Mouse (Mus musculus) kidney, postnatal 10 days (tissue): ENCODE measurements around the gene 1700129C05Rik.

ENCODE experiments used
- DNase-seq: peaks from one replicate; pipeline ENCODE4 v3.0.0; 2021; ENCODE audit warnings: mixed read lengths

The 1700129C05Rik gene

GRCm38 (mm10) chr14:59142793-59143192 lies at the start of gene 1700129C05Rik:
Gene 1700129C05Rik, minus strand, starts transcription at chr14:59142893.
- DNase-seq = no peak

GRCm38 (mm10) chr14:59186121-59186520 lies 43.4 kb upstream of the 1700129C05Rik start:
- DNase-seq = no peak

- DNase-seq = no peak
These were observed 42.8 kb upstream of the 1700129C05Rik start for GRCm38 (mm10) chr14:59185514-59185913.

GRCm38 (mm10) chr14:59182732-59183131 lies 40.0 kb upstream of the 1700129C05Rik start:
- no peak for DNase-seq

- no peak for DNase-seq
These were observed 36.0 kb upstream of the 1700129C05Rik start, which contains the start of gene Gm5142 for GRCm38 (mm10) chr14:59178649-59179048. Gene Gm5142, minus strand, starts transcription at chr14:59178749.

- peak; percentile 43 for DNase-seq
These were observed 14.5 kb upstream of the 1700129C05Rik start for GRCm38 (mm10) chr14:59157016-59157698.

- DNase-seq = no peak
These were observed 12.9 kb upstream of the 1700129C05Rik start for GRCm38 (mm10) chr14:59155589-59155988.

- no peak for DNase-seq
These were observed 28.4 kb downstream of the 1700129C05Rik start for GRCm38 (mm10) chr14:59114281-59114680.

GRCm38 (mm10) chr14:59104006-59104605 lies 38.6 kb downstream of the 1700129C05Rik start:
- peak; percentile 8 for DNase-seq

GRCm38 (mm10) chr14:59093601-59094000 lies 49.1 kb downstream of the 1700129C05Rik start:
- peak; percentile 9 for DNase-seq

- peak; percentile 65 for DNase-seq
These were observed 58.3 kb downstream of the 1700129C05Rik start for GRCm38 (mm10) chr14:59084396-59084795.
